Mouse (Mus musculus): ENCODE results near the gene Tas2r106.

GRCm38 (mm10) chr6:131712803-131713202 lies 34.1 kb upstream of the Tas2r106 start:
- TF ChIP-seq CTCF (IDR thresholded peaks at IDR 0.05; ENCODE audit: low read depth) = no peak
- TF ChIP-seq EP300 (IDR thresholded peaks at IDR 0.05; ENCODE audit: low read depth) = no peak
